Comparison of ENCODE assay signal across 35 mouse cellular contexts in the genomic region with DNA sequence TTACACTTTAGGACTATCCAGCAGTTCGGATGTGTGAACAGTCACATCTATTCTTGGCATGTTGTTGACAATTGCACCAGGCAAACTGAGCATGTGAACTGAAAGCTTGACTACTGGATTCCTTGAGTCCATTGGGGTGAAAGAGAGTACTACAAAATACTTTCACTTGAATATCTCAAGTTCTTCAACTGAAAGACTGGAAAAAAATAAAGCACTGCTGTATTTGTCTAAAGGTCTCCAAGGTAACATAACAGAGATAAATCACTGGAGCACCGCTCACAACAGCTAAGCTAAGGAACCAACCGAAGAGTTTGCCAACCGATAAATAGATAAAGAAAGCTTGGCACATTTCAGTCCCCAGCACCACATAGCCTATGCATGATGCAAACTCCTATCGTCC.
"Had no signal": no experiment of that assay in that cellular context is flagged by ENCODE, and none has a peak within 500 bp of the region (broad histone marks: within the 10 kb centered on the region; RNA-seq: fewer than 3 reads in every experiment).

No protein-coding gene starts in this region.

- H3K4me1 ChIP-seq: heart, embryonic 10.5 days; heart, embryonic 12.5 days; heart, embryonic 13.5 days; heart, embryonic 15.5 days; hindbrain, embryonic 10.5 days; hindbrain, embryonic 12.5 days; hindbrain, embryonic 13.5 days; hindbrain, embryonic 15.5 days; intestine, embryonic 15.5 days; kidney, embryonic 15.5 days had no signal

- H3K9ac ChIP-seq: heart, embryonic 12.5 days; heart, embryonic 13.5 days; heart, embryonic 15.5 days; hindbrain, embryonic 12.5 days; hindbrain, embryonic 13.5 days; hindbrain, embryonic 14.5 days; hindbrain, embryonic 15.5 days; intestine, embryonic 15.5 days; kidney, embryonic 15.5 days had no signal

- H3K27ac ChIP-seq: heart, adult 2 months; heart, embryonic 10.5 days; heart, embryonic 13.5 days; heart, embryonic 15.5 days; hindbrain, embryonic 10.5 days; hindbrain, embryonic 12.5 days; hindbrain, embryonic 13.5 days; hindbrain, embryonic 14.5 days; hindbrain, embryonic 15.5 days; hindbrain, postnatal 0 days; intestine, embryonic 15.5 days; kidney, embryonic 15.5 days; kidney, postnatal 0 days; layer of hippocampus, adult 2 months had no signal

- ATAC-seq: hindbrain, embryonic 16.5 days; hindbrain, postnatal 0 days; inflammation-experienced regulatory T-cells, adult 6 months; intestine, embryonic 15.5 days; intestine, embryonic 16.5 days; intestine, postnatal 0 days had no signal

- DNase-seq: heart, adult 2 months; heart, postnatal 10 days; heart, postnatal 14 days; heart, postnatal 36 days; heart, postnatal 4 days; kidney, adult 11 months; kidney, adult 18-20 months; kidney, adult 2 months; kidney, adult 8-10 months; kidney, adult 9 months; kidney, postnatal 10 days; kidney, postnatal 14 days; kidney, postnatal 25 days; kidney, postnatal 36 days; kidney, postnatal 4 days; layer of hippocampus, adult 9-11 months had no signal

- H3K36me3 ChIP-seq: heart, embryonic 10.5 days; heart, embryonic 12.5 days; heart, embryonic 13.5 days; heart, embryonic 15.5 days; hindbrain, embryonic 10.5 days; hindbrain, embryonic 12.5 days; hindbrain, embryonic 13.5 days; hindbrain, embryonic 15.5 days; intestine, embryonic 15.5 days; kidney, embryonic 15.5 days had no signal

- H3K9me3 ChIP-seq: heart, embryonic 10.5 days; heart, embryonic 12.5 days; heart, embryonic 13.5 days; heart, embryonic 15.5 days; hindbrain, embryonic 10.5 days; hindbrain, embryonic 12.5 days; hindbrain, embryonic 13.5 days; hindbrain, embryonic 15.5 days; intestine, embryonic 15.5 days; kidney, embryonic 15.5 days had no signal

- H3K27me3 ChIP-seq: heart, embryonic 12.5 days; heart, embryonic 15.5 days; hindbrain, embryonic 12.5 days; hindbrain, embryonic 13.5 days; hindbrain, embryonic 15.5 days; intestine, embryonic 15.5 days; kidney, embryonic 15.5 days had no signal

- H3K4me2 ChIP-seq: heart, embryonic 11.5 days; heart, embryonic 12.5 days; heart, embryonic 13.5 days; heart, embryonic 15.5 days; hindbrain, embryonic 12.5 days; hindbrain, embryonic 13.5 days; hindbrain, embryonic 14.5 days; hindbrain, embryonic 15.5 days; intestine, embryonic 15.5 days; kidney, embryonic 15.5 days had no signal

- H3K4me3 ChIP-seq: heart, adult 2 months; heart, embryonic 10.5 days; heart, embryonic 12.5 days; heart, embryonic 13.5 days; heart, embryonic 15.5 days; hindbrain, embryonic 10.5 days; hindbrain, embryonic 12.5 days; hindbrain, embryonic 13.5 days; hindbrain, embryonic 15.5 days; intestine, embryonic 15.5 days; kidney, embryonic 15.5 days; layer of hippocampus, adult 2 months had no signal
